Mouse (Mus musculus): ENCODE measurements around the gene Ehd3. TPM values are rescaled to one million over a fixed set of nuclear protein-coding genes. Genes with fewer than 3 reads are reported as not detected.

Ehd3 gene
- 10 to 100 TPM; 63.3 to 87.7 TPM for total RNA-seq (2021)
- 29.3 and 34.2 TPM in 2 replicates for polyA plus RNA-seq (2012; rRNA removed)
- long read RNA-seq, transcript Ehd3-201 (6 exons, 3,659 nt): major isoform, 93 of 114 reads
- long read RNA-seq, transcript Ehd3-202 (1 exons, 3,528 nt): minor isoform, 6 of 114 reads
- long read RNA-seq, partial matches to known transcripts: 8 of 114 reads
- long read RNA-seq, other reads (novel, unspliced or antisense): 7 of 114 reads

- DNase-seq: no peak
Measured at GRCm38 (mm10) chr17:73803521-73804184, at the start of gene Ehd3. TSS of gene Ehd3 (plus strand) at chr17:73804134.

DNA sequence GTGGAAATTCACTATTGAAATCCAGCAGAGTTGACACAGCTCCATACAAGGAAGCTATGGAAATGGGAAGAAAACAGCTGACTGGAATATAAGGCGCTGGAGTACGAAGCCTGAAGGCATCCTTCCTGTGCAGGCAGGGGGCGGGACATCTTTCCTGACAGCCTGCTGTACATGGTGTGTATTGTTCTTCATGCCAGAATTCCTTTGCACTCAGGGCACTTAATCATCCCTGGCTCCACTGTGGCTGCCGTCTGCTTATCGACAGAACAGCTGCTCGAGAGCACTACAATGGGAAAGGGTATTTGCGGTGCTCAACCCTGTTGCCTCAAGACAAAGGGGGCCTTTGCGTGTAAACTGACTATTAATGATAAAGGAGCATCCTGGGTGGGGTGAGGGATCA, 33.0 kb upstream of the Ehd3 start:
- DNase-seq: peak; percentile 42

DNA sequence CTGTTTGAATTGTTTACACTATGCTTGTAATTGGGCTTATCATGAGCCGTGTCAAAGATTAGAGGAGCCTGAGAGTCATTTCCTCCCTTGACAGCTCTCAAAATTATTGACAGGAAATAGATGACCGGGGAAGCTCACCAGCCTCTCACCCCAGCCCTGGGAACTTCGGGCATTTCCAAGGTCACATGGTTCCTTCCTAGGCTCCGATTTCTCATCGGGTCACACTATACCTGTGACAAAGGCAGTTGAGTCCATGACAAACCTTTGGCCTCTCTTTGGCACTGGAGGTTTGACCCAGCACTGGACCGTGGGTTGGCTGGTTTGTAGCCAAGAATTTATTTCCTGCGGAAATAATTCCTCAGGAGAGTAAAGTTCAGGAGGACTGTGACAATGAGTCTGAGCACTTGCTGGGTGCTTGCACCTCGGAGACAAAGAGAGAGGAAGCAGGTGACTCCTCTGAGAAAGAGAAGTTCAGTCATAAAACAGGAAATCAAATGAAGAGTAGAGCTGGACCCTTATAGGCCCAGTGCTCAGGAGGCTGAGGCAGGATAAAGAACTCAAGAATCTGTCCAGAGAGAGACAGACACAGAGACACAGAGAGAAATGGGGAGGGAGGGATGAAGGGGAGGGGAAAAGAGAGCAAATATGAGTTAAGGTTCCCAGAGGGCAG, 17.2 kb upstream of the Ehd3 start:
- peak; percentile 65 for DNase-seq

DNA sequence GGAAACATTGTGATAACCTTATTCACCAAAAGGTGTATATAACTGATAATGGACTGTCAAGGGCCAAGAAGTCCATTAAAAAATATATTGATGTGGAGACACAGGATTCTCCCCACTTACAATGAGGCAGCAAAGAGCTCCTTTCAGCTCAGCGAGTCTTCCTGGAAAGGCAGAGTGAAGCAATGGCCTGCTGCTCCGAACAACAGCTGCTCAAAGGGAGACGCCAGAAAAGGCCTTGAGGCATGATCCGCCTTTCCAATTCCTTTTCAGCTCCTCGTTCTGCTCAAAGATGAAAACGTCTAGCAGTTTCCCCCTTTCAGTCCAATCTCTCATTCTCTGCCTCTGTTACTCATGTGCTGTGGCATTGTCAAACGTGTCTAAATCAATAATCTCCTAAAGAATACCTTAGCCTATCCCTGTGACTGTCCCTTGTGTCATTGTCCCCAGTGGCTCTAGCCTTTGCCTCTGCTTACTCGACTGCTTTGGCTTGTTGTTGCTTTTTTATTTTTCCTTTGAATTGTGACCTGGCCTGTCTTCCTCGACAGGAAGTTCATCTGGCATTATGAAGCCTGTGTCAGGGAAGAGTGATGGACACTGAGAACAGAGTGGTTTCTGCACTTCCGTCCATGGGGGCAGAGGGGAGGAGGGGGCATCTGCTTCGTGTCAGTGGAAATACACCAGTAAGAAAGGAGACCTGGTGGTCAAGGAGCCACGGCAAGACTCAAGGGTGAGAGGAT, 13.5 kb upstream of the Ehd3 start:
- DNase-seq: no peak

GRCm38 (mm10) chr17:73796789-73797188, 7.1 kb upstream of the Ehd3 start:
- no peak for DNase-seq

- no peak for DNase-seq
Measured at GRCm38 (mm10) chr17:73797706-73798105, 6.2 kb upstream of the Ehd3 start.

- peak; percentile 92 for DNase-seq
Measured at GRCm38 (mm10) chr17:73804592-73805271, 798 bp downstream of the Ehd3 start.

DNA sequence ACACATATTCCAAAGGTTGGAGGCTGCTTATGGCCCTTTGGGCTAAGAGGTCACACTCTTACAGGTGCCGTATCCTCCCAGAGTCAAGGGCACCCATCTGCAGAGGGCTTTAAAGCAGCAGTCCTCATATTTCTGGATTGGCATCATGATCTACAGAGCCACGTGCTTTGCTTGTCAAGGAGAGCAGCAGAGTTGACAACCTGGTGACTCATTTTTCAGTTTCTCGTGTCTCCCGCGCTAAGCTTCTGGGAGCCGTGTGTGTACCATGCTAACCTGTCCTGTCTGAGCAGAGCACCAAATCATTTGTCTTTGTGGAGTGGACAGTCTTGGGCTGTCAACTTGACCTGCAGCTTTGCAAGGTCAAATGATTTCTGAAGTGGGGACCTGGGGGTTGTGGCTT, 2.4 kb downstream of the Ehd3 start:
- DNase-seq: no peak

DNA sequence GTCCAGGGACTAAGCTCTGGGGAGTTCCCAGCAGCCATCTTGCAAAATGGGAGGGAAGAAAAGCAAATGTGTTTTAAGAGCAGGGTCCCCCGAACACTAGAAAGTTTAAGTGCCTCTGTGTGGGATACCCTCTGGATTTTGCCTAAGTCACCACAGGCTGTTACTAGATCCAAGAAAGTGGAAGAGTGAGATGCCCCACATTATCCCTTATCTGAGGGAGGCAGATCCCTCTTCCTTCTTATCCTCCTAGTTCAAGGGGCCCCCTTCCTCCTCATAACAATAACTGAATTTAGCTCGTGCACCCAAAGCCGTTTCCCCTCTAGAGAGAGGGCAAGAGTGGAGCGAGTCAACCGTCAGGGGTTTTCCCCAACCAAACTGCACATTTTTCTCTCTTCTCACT, 3.3 kb downstream of the Ehd3 start:
- no peak for DNase-seq

GRCm38 (mm10) chr17:73808431-73808830, 4.5 kb downstream of the Ehd3 start:
- DNase-seq: no peak

- peak; percentile 42 for DNase-seq
Measured at GRCm38 (mm10) chr17:73810801-73811200, 6.9 kb downstream of the Ehd3 start.

DNA sequence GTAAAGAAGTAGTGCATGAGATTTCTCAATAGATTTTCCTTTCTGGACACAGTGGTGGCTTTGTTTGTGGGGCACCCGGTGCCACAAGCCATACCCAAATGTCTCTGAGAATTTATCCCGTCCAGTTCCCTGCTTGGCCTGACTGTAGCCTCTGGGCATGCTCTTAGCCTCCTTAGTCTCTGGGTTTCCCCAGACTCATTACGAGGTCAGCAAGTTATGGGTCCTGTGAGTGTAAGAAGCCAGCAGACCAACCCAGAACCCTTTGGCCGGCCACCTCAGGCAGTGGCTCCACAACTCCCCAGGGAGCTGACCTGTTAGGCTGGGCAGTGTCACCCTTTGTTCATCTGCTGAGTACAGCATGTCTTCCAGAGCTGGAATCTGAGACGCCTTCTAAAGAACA, 7.6 kb downstream of the Ehd3 start:
- DNase-seq: no peak

DNA sequence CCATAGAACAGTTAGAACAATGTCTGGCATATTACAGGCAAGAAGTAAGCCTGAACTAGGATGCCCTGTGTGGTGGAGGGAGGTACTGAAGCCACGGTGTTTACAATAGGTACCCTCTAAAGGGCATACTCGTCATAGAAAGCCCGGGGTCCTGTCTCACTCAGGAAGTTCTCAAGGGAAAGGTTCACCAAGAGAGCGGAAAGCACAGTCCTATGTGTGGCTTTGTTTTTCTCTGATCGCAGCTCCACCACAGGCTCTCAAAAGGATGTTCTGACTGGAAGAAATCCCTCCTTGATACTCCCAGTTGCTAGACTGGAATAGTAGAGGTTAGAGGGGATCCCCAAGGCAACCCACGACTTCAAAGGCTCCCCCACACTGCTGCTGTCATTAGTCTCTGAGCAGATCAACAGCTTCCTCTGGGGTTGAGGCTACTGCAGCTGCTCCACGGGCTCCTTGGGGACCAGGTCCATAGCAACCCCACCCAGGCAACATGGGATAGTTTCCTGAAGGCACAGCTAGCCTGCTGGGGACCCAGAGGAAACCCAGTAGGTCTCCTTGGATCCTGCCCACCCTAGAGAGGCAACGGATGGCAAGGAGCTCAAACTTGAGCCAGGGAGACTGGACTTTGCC, 9.2 kb downstream of the Ehd3 start:
- no peak for DNase-seq

GRCm38 (mm10) chr17:73814500-73815190, 10.7 kb downstream of the Ehd3 start:
- DNase-seq: no peak

DNA sequence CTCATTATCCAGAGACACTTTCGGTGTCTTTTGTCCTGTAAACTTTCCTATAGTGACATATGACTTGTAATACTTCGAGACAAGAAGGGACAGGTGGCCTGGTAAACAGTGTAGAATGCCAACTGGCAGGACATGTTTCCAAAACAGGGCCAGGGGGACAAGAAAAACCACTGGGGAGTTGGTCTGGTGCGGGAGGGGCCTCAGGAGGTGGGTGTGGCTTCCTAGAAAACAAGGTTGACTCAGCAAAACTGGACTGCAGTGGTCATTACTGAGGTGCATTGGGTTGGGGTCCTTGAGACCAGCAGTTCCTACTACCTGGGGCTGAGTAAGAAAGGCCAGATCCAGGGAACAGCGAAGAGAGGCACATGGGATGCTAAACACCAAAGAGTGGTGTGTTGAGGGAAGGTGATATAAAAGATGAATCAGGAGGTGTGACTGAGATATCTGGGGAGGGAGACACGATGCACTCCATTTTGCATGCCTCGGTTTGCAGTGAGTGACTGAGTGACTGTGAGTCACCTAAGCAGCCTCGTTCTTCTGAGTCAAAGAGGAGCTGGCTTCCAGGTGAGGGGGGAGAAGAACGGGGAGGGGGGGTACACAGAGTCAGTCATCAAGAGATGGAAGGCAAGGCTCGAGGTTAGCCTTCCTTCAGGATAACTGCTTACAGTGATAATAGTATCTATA, 13.9 kb downstream of the Ehd3 start:
- DNase-seq: no peak

GRCm38 (mm10) chr17:73818936-73819335, 15.0 kb downstream of the Ehd3 start:
- DNase-seq: no peak

GRCm38 (mm10) chr17:73820726-73821125, 16.8 kb downstream of the Ehd3 start:
- DNase-seq: no peak

GRCm38 (mm10) chr17:73822255-73822654, 18.3 kb downstream of the Ehd3 start:
- DNase-seq: no peak

DNA sequence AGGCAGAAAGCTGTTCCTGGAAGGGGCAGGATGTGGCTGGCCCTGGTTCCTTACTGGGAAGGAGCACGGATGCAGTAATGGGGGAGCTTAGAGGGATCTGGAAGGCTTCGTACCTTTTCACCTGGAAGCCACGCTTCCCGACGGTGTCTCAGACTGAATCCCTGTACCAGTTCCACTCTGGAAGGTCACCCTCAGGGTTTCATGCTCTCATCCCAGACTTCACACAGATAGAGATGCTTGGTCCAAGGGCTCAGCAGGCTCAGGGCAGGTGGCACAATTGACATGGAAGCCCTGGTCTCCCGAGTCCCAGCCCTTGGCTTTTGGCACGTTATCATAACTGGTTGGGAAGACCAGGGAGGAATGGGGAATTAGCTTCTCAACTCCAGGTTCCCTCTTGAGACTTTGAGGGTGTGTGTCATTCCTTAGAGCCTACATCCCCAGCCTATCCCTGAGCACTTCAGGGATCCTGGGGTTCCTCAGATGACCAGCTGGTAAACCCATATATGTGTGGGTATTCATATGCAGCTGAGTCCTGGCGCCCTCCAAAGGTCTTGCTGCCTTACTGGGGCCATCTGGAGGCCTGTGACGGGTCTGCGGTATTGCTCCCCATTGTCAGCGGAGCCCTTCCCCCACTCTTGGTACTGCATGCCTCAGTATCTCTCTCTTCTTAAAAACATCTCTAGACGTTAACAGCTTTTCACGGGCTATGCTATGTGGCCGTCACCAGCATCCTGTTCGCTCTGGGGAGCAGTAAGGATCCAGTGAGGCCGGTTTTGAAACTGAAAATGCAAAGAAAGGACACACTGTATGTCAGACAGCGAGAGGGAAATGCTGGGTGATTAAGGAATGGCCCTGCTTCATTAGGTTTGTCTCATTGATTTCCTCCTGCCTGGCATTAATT, 19.4 kb downstream of the Ehd3 start:
- DNase-seq: no peak

DNA sequence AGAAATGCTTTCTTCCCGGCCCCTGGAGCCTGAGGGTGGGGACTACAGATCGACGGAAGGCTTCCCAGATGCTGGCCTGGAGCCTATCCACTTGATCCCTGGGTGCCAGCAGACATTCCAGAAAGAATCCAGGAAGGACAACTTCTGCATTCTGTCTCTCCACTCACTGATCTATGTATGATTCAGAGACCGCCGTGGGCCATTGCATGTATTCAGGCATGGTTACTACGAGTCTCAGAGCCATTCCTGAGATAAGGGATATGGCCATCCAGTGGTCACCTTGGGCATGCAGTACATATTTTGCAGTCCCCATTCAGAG, 20.0 kb downstream of the Ehd3 start:
- no peak for DNase-seq

Data from adrenal gland, adult 2 months (tissue).